Mouse (Mus musculus) lung, adult 2 months (tissue): ENCODE results near the gene Tpmt. TPM values are rescaled to one million over a fixed set of nuclear protein-coding genes. Genes with fewer than 3 reads are reported as not detected.

Experiments
- DNase-seq: peaks from one replicate; pipeline ENCODE4 v3.0.0; 2022
- H3K4me1 ChIP-seq: fragments of 200-500 bp; 2 replicates; pipeline ENCODE4 v1.6.1; 2011; ENCODE audit warnings: low read length; ENCODE audit not compliant: control insufficient read depth, insufficient read depth
- H3K4me3 ChIP-seq: fragments of 200-500 bp; replicated peaks from 2 replicates; pipeline ENCODE3; 2011; ENCODE audit warnings: low read depth, mild to moderate bottlenecking, control low read depth, low read length; ENCODE audit errors: extremely low read depth
- CTCF ChIP-seq: fragments of 200-500 bp; IDR thresholded peaks from 2 replicates; pipeline ENCODE4 v1.5.1; 2011; ENCODE audit warnings: mild to moderate bottlenecking, low read length, control low read depth; ENCODE audit not compliant: insufficient read depth
- POLR2A ChIP-seq: fragments of 200-500 bp; IDR thresholded peaks from 2 replicates; pipeline ENCODE4 v1.6.1; 2011; ENCODE audit warnings: low read depth, mild to moderate bottlenecking, control low read depth, low read length, borderline replicate concordance; ENCODE audit errors: extremely low read depth
- WGBS: fragments of 180-500 bp; shearing (Covaris S2); methylation state at CpG from one replicate; pipeline ENCODE4 v1.1.7; 2018; 5-methylcytosine and 5-hydroxymethylcytosine counted together
- polyA plus RNA-seq: library from polyadenylated mRNA; depleted of rRNA; stranded (reverse); fragments of >200 nt; gene quantifications from 2 replicates; pipeline ENCODE4 v1.2.3, GENCODE M21; 2012; rRNA removed

Gene Tpmt
- polyA plus RNA-seq: 1.0 and 2.3 TPM in 2 replicates

DNA sequence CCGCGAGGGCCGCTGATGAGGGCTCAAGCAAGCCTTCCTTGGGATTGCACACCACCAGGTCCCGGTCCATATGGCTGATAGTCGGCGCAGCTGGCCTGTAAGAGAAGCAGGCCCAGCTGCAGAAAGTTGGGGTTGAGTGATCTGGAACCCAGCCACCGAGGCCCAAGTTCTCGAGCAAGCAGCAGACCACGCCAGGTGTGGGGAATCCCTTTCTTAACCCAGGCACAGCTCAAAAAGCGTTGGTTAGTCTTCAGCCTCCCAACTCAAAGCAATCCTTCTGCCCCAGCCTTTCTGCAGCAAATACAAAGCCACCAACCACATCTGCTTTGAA is at the start of gene Tpmt:
TSS of gene Tpmt (minus strand) at position 121 of the 331 bp plus-strand sequence.
- Histone ChIP-seq H3K4me3 (peak within 1 kb of the TSS; percentile 97), H3K4me1 (peaks cover 7% of the 10 kb centered on the region)
- no peak for TF ChIP-seq CTCF
- no peak for TF ChIP-seq POLR2A
- DNase-seq: peak; percentile 10
- 24% methylated on average over 10 of the region's 10 CpGs for WGBS

DNA sequence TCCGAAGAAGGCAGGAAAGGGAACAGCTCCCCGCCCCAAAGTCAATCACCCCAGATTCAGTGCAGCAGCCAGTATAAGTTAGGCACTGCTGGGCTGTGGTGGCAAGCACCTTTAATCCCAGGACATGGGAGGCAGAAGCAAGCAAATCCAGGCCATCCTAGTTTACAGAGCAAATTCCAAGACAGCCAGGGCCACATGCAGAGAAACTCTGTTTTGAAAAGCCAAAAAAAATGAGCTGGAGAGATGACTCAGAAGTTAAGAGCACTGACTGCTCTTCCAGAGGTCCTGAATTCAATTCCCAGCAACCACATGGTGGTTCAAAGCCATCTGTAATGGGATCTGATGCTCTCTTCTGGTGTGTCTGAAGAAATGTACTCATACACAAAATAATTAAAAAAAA is 49.3 kb upstream of the Tpmt start:
- H3K4me1 ChIP-seq: no peaks in the 10 kb centered on the region
- DNase-seq: no peak
- no peak for TF ChIP-seq CTCF
- no peak for TF ChIP-seq POLR2A
- WGBS: 81% methylated on average over 2 of the region's 2 CpGs
- no peak overlapping the region for H3K4me3 ChIP-seq

DNA sequence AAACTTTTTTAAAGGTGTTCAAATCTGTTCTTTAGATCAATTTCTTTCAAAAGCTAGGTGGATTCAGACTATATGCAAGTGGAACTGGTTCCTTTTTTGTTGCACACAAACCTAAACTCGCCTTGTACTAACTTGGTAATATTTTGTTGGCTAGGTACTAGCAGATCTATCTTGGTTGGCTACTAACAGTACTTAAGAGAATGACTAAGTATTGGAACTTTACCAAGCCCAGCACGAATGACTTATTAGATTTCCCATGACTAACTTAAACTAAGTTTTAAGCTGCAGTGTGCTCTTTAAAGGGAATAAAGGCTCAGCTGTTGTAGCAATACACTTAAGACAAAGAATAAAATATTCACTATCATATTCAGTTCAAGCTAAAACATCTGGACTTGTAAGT is 44.7 kb upstream of the Tpmt start:
- WGBS: 61% methylated on average over 2 of the region's 2 CpGs
- TF ChIP-seq POLR2A (no peak), CTCF (no peak)
- DNase-seq: no peak
- no peaks in the 10 kb centered on the region for H3K4me1 ChIP-seq
- no peak overlapping the region for H3K4me3 ChIP-seq

DNA sequence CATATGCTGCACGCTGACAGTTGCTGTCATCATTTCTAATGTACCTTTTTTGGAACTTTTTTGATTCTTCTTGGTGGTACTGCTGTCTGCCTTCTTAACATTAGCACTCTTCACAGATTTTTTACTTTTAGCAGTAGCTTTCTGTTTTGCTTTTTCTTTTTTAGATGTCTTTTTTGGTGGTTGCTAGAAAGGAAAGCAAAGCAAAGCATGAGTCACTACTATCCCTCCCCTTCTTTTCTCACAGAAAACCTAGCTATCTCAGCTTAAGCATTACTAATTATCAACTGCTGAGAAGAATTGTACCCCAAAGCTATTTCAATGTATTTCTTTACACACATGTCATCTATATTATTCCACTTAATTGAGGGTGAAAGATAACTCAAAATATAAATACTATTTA is 43.9 kb upstream of the Tpmt start:
- TF ChIP-seq CTCF: no peak
- TF ChIP-seq POLR2A: no peak
- DNase-seq: no peak
- Histone ChIP-seq H3K4me3 (no peak overlapping the region), H3K4me1 (no peaks in the 10 kb centered on the region)
- WGBS: 94% methylated on average over 1 of the region's 1 CpGs

DNA sequence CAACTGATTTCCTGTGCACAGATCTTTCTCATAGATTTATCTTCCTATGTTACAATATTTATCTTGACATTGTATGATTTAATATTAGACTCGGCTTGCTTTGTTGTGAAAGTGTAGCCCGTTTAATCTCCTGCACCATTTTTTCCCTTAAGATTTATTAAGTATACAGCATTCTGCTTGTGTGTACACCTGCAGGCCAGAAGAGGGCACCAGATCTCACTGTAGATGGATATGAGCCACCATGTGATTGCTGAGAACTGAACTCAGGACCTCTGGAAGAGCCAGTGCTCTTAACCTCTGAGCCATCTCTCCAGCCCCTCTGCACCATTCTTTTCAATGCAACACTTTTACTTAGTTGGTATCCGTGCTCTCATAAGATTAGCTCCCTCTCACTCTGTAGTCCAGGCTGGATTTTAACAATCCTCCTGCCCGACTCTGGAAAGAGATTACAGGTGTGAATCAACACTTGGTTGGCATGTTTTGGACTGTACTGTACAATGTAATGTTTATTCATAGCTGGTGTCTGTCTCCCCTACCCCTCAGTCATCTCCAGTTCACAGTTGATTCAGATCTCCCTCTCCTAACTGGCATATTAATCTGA is 36.5 kb upstream of the Tpmt start:
- no peak for TF ChIP-seq POLR2A
- 88% methylated on average over 4 of the region's 4 CpGs for WGBS
- Histone ChIP-seq H3K4me3 (no peak overlapping the region), H3K4me1 (no peaks in the 10 kb centered on the region)
- no peak for DNase-seq

DNA sequence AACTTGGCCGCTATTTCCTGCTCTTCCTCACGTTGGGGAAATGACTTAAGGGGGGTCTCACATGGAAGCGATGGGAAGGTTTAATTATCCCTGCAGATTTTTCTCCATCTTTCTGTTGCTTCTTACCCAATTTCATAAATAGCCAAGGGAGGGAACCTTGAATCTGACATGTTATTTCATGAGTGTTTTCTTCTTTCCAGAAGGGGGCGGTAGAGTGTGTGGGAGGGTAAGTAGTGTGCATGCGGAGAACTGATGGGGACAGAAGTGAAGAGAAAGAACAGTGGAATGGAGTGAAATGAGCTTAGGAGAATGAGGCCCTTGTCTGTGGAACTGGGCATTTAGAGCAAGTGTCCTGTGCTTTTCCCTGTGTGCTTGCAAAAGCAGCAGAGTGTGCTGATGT is 34.3 kb upstream of the Tpmt start:
- TF ChIP-seq CTCF: no peak
- no peak for TF ChIP-seq POLR2A
- DNase-seq: no peak
- Histone ChIP-seq H3K4me1 (no peaks in the 10 kb centered on the region), H3K4me3 (no peak overlapping the region)
- 77% methylated on average over 5 of the region's 5 CpGs for WGBS

DNA sequence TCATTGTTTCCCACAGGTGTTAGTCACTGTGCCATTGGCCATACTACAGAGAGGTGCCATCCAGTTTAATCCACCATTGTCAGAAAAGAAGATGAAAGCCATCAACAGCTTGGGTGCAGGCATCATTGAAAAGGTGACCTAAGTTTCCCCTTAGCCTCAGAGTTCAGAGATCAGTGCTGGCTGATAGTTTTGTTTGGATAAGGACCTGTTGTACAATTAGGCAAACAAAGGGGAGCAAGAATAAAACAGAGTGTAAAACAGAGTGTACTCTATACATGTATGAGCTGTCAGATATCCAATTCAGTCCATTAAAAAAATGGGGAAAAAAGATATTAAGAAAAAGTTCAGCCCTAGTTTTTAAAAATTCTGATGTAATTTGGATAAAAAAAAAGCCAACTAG is 32.8 kb upstream of the Tpmt start:
- TF ChIP-seq POLR2A (no peak), CTCF (no peak)

DNA sequence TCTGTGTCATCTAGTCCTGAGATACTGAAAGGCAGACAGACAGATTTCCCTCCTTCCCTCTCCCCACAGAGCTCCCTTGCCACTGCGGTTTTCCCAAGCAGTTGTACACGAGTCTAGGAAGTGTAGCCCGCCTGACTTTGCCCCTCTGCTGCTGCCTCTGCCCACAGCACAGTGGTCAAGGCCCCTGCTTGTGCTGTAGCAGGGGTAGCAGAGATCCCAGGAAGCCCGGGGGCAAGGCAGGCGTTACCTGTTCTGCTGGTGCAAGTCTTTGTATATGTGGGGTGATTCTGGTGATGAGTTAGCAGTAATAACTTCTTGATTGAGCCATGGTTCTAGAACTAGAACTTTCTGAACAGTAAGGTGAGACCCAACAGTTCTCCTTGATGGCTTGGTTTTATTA is 31.6 kb upstream of the Tpmt start:
- TF ChIP-seq CTCF (no peak), POLR2A (no peak)
- 80% methylated on average over 5 of the region's 5 CpGs for WGBS
- Histone ChIP-seq H3K4me1 (no peaks in the 10 kb centered on the region), H3K4me3 (no peak overlapping the region)
- no peak for DNase-seq

More for the DNA sequence above, 32.8 kb upstream of the Tpmt start:
- no peak overlapping the region for H3K4me3 ChIP-seq
- no peak for DNase-seq
- H3K4me1 ChIP-seq: no peaks in the 10 kb centered on the region

DNA sequence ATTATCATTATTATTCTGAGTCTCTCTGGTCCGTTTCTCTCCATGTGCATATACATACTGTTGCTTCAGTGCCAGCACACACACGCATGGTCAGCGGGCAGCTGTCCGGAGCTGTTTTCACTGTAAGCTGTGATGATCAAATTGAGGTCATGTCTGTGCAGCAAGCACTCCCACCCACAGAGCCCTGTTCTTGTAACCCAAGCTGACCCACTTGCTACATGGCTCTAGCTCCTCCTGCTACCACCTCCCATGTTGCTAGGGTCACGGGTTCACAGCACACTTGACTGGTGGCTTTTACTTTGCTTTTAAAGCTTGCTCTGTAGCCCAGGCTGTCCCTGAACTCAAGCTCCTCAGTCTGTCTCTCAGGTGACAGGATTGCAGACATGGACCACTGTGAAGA is 27.9 kb upstream of the Tpmt start:
- 92% methylated on average over 5 of the region's 5 CpGs for WGBS
- H3K4me1 ChIP-seq: no peaks in the 10 kb centered on the region
- TF ChIP-seq CTCF: no peak
- TF ChIP-seq POLR2A: no peak
- no peak overlapping the region for H3K4me3 ChIP-seq
- DNase-seq: no peak

DNA sequence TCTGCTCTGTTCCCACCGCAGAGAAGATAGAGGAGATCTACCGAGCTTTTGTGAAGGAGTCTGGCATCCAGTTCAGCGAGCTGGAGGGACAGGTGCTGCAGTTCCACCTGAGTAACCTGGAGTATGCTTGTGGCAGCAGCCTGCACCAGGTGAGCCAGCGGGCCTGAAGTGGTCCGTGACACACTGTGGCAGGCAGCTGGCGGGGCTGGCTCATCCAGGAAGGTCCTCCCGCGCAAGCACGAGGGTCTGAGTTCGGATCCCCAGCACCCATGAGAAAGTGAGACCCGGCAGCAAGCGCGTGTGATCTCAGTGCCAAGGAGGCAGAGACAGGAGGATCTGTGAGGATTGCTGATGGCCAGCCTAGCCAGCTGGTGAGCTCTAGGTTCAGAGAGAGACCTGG is 27.3 kb upstream of the Tpmt start:
- Histone ChIP-seq H3K4me3 (no peak overlapping the region), H3K4me1 (no peaks in the 10 kb centered on the region)
- TF ChIP-seq CTCF (no peak), POLR2A (no peak)
- DNase-seq: no peak
- whole genome bisulfite sequencing: 95% methylated on average over 13 of the region's 13 CpGs

DNA sequence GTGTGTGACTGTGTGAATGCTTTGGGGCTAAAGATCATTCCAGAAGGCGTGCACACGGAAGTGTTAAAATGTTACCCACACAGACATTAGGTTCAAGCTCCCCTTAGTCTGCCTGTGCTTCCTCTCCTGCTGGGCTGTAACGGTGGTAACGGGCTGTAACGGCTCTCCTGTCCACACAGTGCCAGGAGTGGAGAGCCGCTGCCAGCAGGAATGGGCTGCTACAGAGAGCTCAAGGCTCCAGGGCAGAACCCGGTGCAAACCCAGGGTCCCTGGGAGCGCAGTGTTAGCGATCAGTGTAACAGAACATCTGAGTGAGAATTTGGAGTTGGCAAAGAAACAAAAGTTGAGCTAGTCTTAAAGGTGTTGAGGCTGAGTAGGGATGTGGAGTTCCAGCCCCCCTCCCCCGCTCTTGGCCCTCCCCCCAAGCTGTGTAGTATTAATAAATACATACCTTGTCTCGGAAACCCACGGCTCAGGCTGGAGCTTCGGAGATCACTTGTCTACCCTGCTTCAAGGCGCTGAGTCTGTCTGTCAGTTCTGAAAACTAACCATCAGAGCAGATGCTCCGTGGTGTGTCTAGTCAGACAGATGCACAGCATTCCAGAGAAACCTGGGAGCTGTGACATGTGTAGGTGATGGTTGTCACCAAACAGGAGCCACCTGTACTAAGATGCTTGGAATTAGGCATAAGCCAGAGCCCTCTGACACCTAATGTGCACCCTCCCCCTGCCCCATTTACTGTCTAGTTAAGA is 26.0 kb upstream of the Tpmt start:
- TF ChIP-seq CTCF (no peak), POLR2A (no peak)
- 80% methylated on average over 15 of the region's 15 CpGs for WGBS
- Histone ChIP-seq H3K4me1 (no peaks in the 10 kb centered on the region), H3K4me3 (no peak overlapping the region)
- DNase-seq: no peak
